22 mouse cellular contexts compared by ENCODE assay signal in genomic region chr1:139071015-139071414, GRCm38 (mm10).
DNase-seq lines count a peak whose midpoint lies in the region; ATAC-seq and TF ChIP-seq lines count a peak whose summit lies in the region.
"Had no signal": no experiment of that assay in that cellular context is flagged by ENCODE, and none has a peak within 500 bp of the region (broad histone marks: within the 10 kb centered on the region; RNA-seq: fewer than 3 reads in every experiment).

No protein-coding gene starts in this region.

- no peak overlapping the region for H3K9ac ChIP-seq in kidney, embryonic 14.5 days (ENCODE audit: low read depth, low read length)
- no peak overlapping the region for H3K9ac ChIP-seq in kidney, embryonic 16.5 days (replicated peaks; ENCODE audit: low read length)
- H3K9ac ChIP-seq in liver, adult 2 months (ENCODE audit: low read depth, low read length): no peak overlapping the region
- no peak overlapping the region for H3K9ac ChIP-seq in liver, embryonic 11.5 days (ENCODE audit: low read depth, low read length)
- H3K9ac ChIP-seq in intestine, embryonic 16.5 days (ENCODE audit: low read depth, low read length): no peak overlapping the region
- H3K9ac ChIP-seq: embryonic facial prominence, embryonic 13.5 days; embryonic facial prominence, embryonic 15.5 days; forebrain, embryonic 12.5 days had no signal

- DNase-seq in kidney, postnatal 14 days: no peak
- DNase-seq in kidney, adult 9 months: no peak
- DNase-seq in liver, adult 2 months (ENCODE audit: extremely low read depth, low read depth, low spot score): peak; percentile 18
- no peak for DNase-seq in liver, embryonic 11.5 days (ENCODE audit: low spot score)
- DNase-seq: adrenal gland, adult 2 months; adrenal gland, postnatal 10 days; adrenal gland, postnatal 25 days; cerebellum, adult 11 months; cerebellum, adult 18-20 months; cerebellum, adult 8-10 months; cerebellum, adult 9-11 months; cerebellum, postnatal 36 days; embryo, embryonic 11 days had no signal

- no peaks in the 10 kb centered on the region for H3K4me1 ChIP-seq in kidney, embryonic 14.5 days (ENCODE audit: control insufficient read depth, insufficient read depth, low read length)
- no peaks in the 10 kb centered on the region for H3K4me1 ChIP-seq in kidney, embryonic 16.5 days (ENCODE audit: insufficient read depth, low read length)
- H3K4me1 ChIP-seq in liver, adult 2 months (ENCODE audit: control insufficient read depth, insufficient read depth, low read length): no peaks in the 10 kb centered on the region; the same call in 1 of the 2 replicates
- H3K4me1 ChIP-seq in liver, embryonic 11.5 days (replicated peaks; ENCODE audit: control insufficient read depth, insufficient read depth, low read length): no peaks in the 10 kb centered on the region
- H3K4me1 ChIP-seq in intestine, embryonic 16.5 days (ENCODE audit: control insufficient read depth, insufficient read depth, low read length): no peaks in the 10 kb centered on the region
- H3K4me1 ChIP-seq: embryonic facial prominence, embryonic 13.5 days; embryonic facial prominence, embryonic 15.5 days; forebrain, embryonic 10.5 days had no signal

- H3K4me3 ChIP-seq in kidney, embryonic 14.5 days (ENCODE audit: low read length): no peak overlapping the region
- no peak overlapping the region for H3K4me3 ChIP-seq in kidney, embryonic 16.5 days (ENCODE audit: low read length)
- no peak overlapping the region for H3K4me3 ChIP-seq in liver, adult 2 months (ENCODE audit: insufficient read depth, low read depth, low read length)
- no peak overlapping the region for H3K4me3 ChIP-seq in liver, embryonic 11.5 days (ENCODE audit: low read depth, low read length)
- H3K4me3 ChIP-seq in intestine, embryonic 16.5 days (ENCODE audit: low read length): no peak overlapping the region
- H3K4me3 ChIP-seq: embryonic facial prominence, embryonic 13.5 days; embryonic facial prominence, embryonic 15.5 days; erythroblast, embryonic 14.5 days; forebrain, embryonic 10.5 days; forebrain, embryonic 12.5 days had no signal

- no peaks in the 10 kb centered on the region for H3K27me3 ChIP-seq in kidney, embryonic 14.5 days (ENCODE audit: control insufficient read depth, insufficient read depth, low read length)
- H3K27me3 ChIP-seq in kidney, embryonic 16.5 days (ENCODE audit: insufficient read depth, low read length): no peaks in the 10 kb centered on the region
- no peaks in the 10 kb centered on the region for H3K27me3 ChIP-seq in liver, adult 2 months (ENCODE audit: control insufficient read depth, insufficient read depth, low read length)
- no peaks in the 10 kb centered on the region for H3K27me3 ChIP-seq in liver, embryonic 11.5 days (replicated peaks; ENCODE audit: control insufficient read depth, insufficient read depth, low read length)
- no peaks in the 10 kb centered on the region for H3K27me3 ChIP-seq in intestine, embryonic 16.5 days (replicated peaks; ENCODE audit: control insufficient read depth, insufficient read depth, low read length)
- H3K27me3 ChIP-seq: embryonic facial prominence, embryonic 13.5 days; embryonic facial prominence, embryonic 15.5 days; forebrain, embryonic 12.5 days had no signal

- TF ChIP-seq POLR2A in liver, adult 2 months (IDR thresholded peaks at IDR 0.05; ENCODE audit: extremely low read depth, insufficient read depth, low read length): no peak

- no peaks in the 10 kb centered on the region for H3K9me3 ChIP-seq in kidney, embryonic 14.5 days (ENCODE audit: control insufficient read depth, low read length)
- no peaks in the 10 kb centered on the region for H3K9me3 ChIP-seq in kidney, embryonic 16.5 days (ENCODE audit: low read length)
- H3K9me3 ChIP-seq in liver, embryonic 11.5 days (ENCODE audit: control insufficient read depth, low read length): no peaks in the 10 kb centered on the region
- no peaks in the 10 kb centered on the region for H3K9me3 ChIP-seq in intestine, embryonic 16.5 days (ENCODE audit: control insufficient read depth, low read length)
- H3K9me3 ChIP-seq: embryonic facial prominence, embryonic 13.5 days; embryonic facial prominence, embryonic 15.5 days; forebrain, embryonic 10.5 days; forebrain, embryonic 12.5 days had no signal

- 31% methylated on average over 2 of the region's 2 CpGs for WGBS in kidney, embryonic 14.5 days
- 32% methylated on average over 2 of the region's 2 CpGs for WGBS in kidney, embryonic 16.5 days
- WGBS in liver, adult 2 months: 62% methylated on average over 2 of the region's 2 CpGs
- 60% methylated on average over 2 of the region's 2 CpGs for WGBS in liver, embryonic 11.5 days
- WGBS in intestine, embryonic 16.5 days: 68% methylated on average over 2 of the region's 2 CpGs

- H3K27ac ChIP-seq in kidney, embryonic 14.5 days (ENCODE audit: low read depth, low read length): no peak overlapping the region
- H3K27ac ChIP-seq in kidney, embryonic 16.5 days (ENCODE audit: low read length): no peak overlapping the region
- H3K27ac ChIP-seq in liver, adult 2 months (replicated peaks; ENCODE audit: insufficient read depth, low read depth, low read length): no peak overlapping the region
- no peak overlapping the region for H3K27ac ChIP-seq in liver, embryonic 11.5 days (ENCODE audit: low read depth, low read length)
- H3K27ac ChIP-seq in intestine, embryonic 16.5 days (ENCODE audit: low read length): no peak overlapping the region
- H3K27ac ChIP-seq: embryonic facial prominence, embryonic 13.5 days; embryonic facial prominence, embryonic 15.5 days; forebrain, embryonic 10.5 days; forebrain, embryonic 12.5 days had no signal

- H3K79me2 ChIP-seq in liver, adult 2 months (ENCODE audit: control insufficient read depth, insufficient read depth, low read length): no peaks in the 10 kb centered on the region

- no peak for TF ChIP-seq CTCF in liver, adult 2 months (IDR thresholded peaks at IDR 0.05; ENCODE audit: low read depth, low read length)

- ATAC-seq in kidney, embryonic 14.5 days (ENCODE audit: low FRiP score, low TSS enrichment): peak; percentile 82; the same call in 1 of the 2 replicates
- peak; percentile 57; the same call in 1 of the 2 replicates for ATAC-seq in kidney, embryonic 16.5 days (ENCODE audit: low FRiP score, low TSS enrichment)
- no peak for ATAC-seq in liver, embryonic 11.5 days (replicated peaks; ENCODE audit: low FRiP score)
- ATAC-seq in intestine, embryonic 16.5 days: no peak
- ATAC-seq: forebrain, embryonic 14.5 days had no signal

- H3K4me2 ChIP-seq in kidney, embryonic 14.5 days (replicated peaks; ENCODE audit: low read depth, low read length): no peak overlapping the region
- no peak overlapping the region for H3K4me2 ChIP-seq in kidney, embryonic 16.5 days (replicated peaks; ENCODE audit: low read depth, low read length)
- H3K4me2 ChIP-seq in liver, embryonic 11.5 days: no peak overlapping the region
- H3K4me2 ChIP-seq in intestine, embryonic 16.5 days (ENCODE audit: low read depth, low read length): no peak overlapping the region
- H3K4me2 ChIP-seq: embryonic facial prominence, embryonic 13.5 days; embryonic facial prominence, embryonic 15.5 days; forebrain, embryonic 12.5 days had no signal

- H3K36me3 ChIP-seq in kidney, embryonic 14.5 days (ENCODE audit: control insufficient read depth, insufficient read depth, low read length): no peaks in the 10 kb centered on the region
- H3K36me3 ChIP-seq in kidney, embryonic 16.5 days (ENCODE audit: insufficient read depth, low read length): no peaks in the 10 kb centered on the region
- no peaks in the 10 kb centered on the region; the same call in 1 of the 2 replicates for H3K36me3 ChIP-seq in liver, adult 2 months (ENCODE audit: control insufficient read depth, insufficient read depth, low read length)
- 0 out of 2 replicates have a peak, but pooled peaks cover 2% of the 10 kb centered on the region for H3K36me3 ChIP-seq in liver, embryonic 11.5 days (ENCODE audit: control insufficient read depth, insufficient read depth, low read length)
- H3K36me3 ChIP-seq in intestine, embryonic 16.5 days (ENCODE audit: control insufficient read depth, insufficient read depth, low read length): no peaks in the 10 kb centered on the region
- H3K36me3 ChIP-seq: embryonic facial prominence, embryonic 13.5 days; embryonic facial prominence, embryonic 15.5 days; forebrain, embryonic 10.5 days; forebrain, embryonic 12.5 days had no signal

Comparison
In these comparisons a context has a peak if more than half of its experiments do, and no peak if none do; other contexts are left out.
1. ATAC-seq: peak in kidney, embryonic 14.5 days (single experiment) and kidney, embryonic 16.5 days (single experiment); none in liver, embryonic 11.5 days (single experiment) and intestine, embryonic 16.5 days (single experiment).